In genomic region chr12:30912840-30913239, GRCm38 (mm10) we compare ENCODE assay signal across 9 mouse cellular contexts. TPM values are rescaled to one million over a fixed set of nuclear protein-coding genes. Genes with fewer than 3 reads are reported as not detected.
DNase-seq lines count a peak whose midpoint lies in the region; ATAC-seq and TF ChIP-seq lines count a peak whose summit lies in the region.
"Had no signal": no experiment of that assay in that cellular context is flagged by ENCODE, and none has a peak within 500 bp of the region (broad histone marks: within the 10 kb centered on the region; RNA-seq: fewer than 3 reads in every experiment).

No protein-coding gene starts in this region.

- no peak for DNase-seq in liver, embryonic 14.5 days (ENCODE audit: low read depth in 3 of 3, low spot score in 3 of 3)
- no peak for DNase-seq in cerebellum, adult 2 months
- no peak for DNase-seq in adrenal gland, adult 8-10 months
- no peak for DNase-seq in cerebellum, postnatal 25 days
- DNase-seq: gastrocnemius, adult 2 months had no signal

- TF ChIP-seq POLR2A in cerebellum, adult 2 months (IDR thresholded peaks at IDR 0.05; ENCODE audit: borderline replicate concordance, insufficient read depth, low read length): no peak

- peaks cover 7% of the 10 kb centered on the region for H3K4me1 ChIP-seq in brown adipose tissue, adult 24 weeks (ENCODE audit: control insufficient read depth, insufficient read depth, insufficient read length, low read length)
- peaks cover 18% of the 10 kb centered on the region for H3K4me1 ChIP-seq in embryonic facial prominence, embryonic 12.5 days
- peaks cover 12% of the 10 kb centered on the region for H3K4me1 ChIP-seq in intestine, embryonic 16.5 days (ENCODE audit: control insufficient read depth, insufficient read depth, low read length)
- peaks cover 7 to 20% of the 10 kb centered on the region in 2 experiments for H3K4me1 ChIP-seq in liver, embryonic 14.5 days (replicated peaks; ENCODE audit: control insufficient read depth in 2 of 2, insufficient read depth in 2 of 2, low read length in 1 of 2)
- peaks cover 2% of the 10 kb centered on the region for H3K4me1 ChIP-seq in cerebellum, adult 2 months (ENCODE audit: control insufficient read depth, insufficient read depth, low read length)

- peak overlapping the region; percentile 84 for H3K4me2 ChIP-seq in embryonic facial prominence, embryonic 12.5 days (replicated peaks)
- H3K4me2 ChIP-seq in intestine, embryonic 16.5 days (ENCODE audit: low read depth, low read length): peak overlapping the region; percentile 81
- peak overlapping the region; percentile 72 for H3K4me2 ChIP-seq in liver, embryonic 14.5 days (ENCODE audit: low read depth)

- no peaks in the 10 kb centered on the region for H3K9me3 ChIP-seq in embryonic facial prominence, embryonic 12.5 days
- H3K9me3 ChIP-seq in intestine, embryonic 16.5 days (ENCODE audit: control insufficient read depth, low read length): no peaks in the 10 kb centered on the region
- H3K9me3 ChIP-seq in liver, embryonic 14.5 days (ENCODE audit: control insufficient read depth, low read length): no peaks in the 10 kb centered on the region

- 64% methylated on average over 3 of the region's 3 CpGs for WGBS in embryonic facial prominence, embryonic 12.5 days
- 55% methylated on average over 3 of the region's 3 CpGs for WGBS in intestine, embryonic 16.5 days
- 51% methylated on average over 3 of the region's 3 CpGs for WGBS in liver, embryonic 14.5 days (ENCODE audit: insufficient replicate concordance)
- whole genome bisulfite sequencing in cerebellum, adult 2 months: 73% methylated on average over 3 of the region's 3 CpGs

- H3K27ac ChIP-seq in brown adipose tissue, adult 24 weeks (replicated peaks; ENCODE audit: low read depth, low read length): no peak overlapping the region
- H3K27ac ChIP-seq in embryonic facial prominence, embryonic 12.5 days: no peak overlapping the region
- H3K27ac ChIP-seq in intestine, embryonic 16.5 days (ENCODE audit: low read length): no peak overlapping the region
- peak overlapping the region; percentile 44 for H3K27ac ChIP-seq in liver, embryonic 14.5 days
- no peak overlapping the region for H3K27ac ChIP-seq in cerebellum, adult 2 months (ENCODE audit: insufficient read depth, low read length)

- H3K9ac ChIP-seq in embryonic facial prominence, embryonic 12.5 days: peak overlapping the region; percentile 79; the same call in 1 of the 2 replicates
- no peak overlapping the region for H3K9ac ChIP-seq in intestine, embryonic 16.5 days (ENCODE audit: low read depth, low read length)
- H3K9ac ChIP-seq in liver, embryonic 14.5 days (replicated peaks): peak overlapping the region; percentile 93

- no peaks in the 10 kb centered on the region for H3K36me3 ChIP-seq in embryonic facial prominence, embryonic 12.5 days
- no peaks in the 10 kb centered on the region for H3K36me3 ChIP-seq in intestine, embryonic 16.5 days (ENCODE audit: control insufficient read depth, insufficient read depth, low read length)
- peaks cover 4% of the 10 kb centered on the region for H3K36me3 ChIP-seq in liver, embryonic 14.5 days (replicated peaks; ENCODE audit: control insufficient read depth, insufficient read depth, low read depth)

- no peaks in the 10 kb centered on the region for H3K27me3 ChIP-seq in embryonic facial prominence, embryonic 12.5 days
- no peaks in the 10 kb centered on the region for H3K27me3 ChIP-seq in intestine, embryonic 16.5 days (replicated peaks; ENCODE audit: control insufficient read depth, insufficient read depth, low read length)
- no peaks in the 10 kb centered on the region for H3K27me3 ChIP-seq in liver, embryonic 14.5 days (ENCODE audit: control insufficient read depth, insufficient read depth, low read length)
- no peaks in the 10 kb centered on the region for H3K27me3 ChIP-seq in cerebellum, adult 2 months (ENCODE audit: control insufficient read depth, insufficient read depth, low read length)

- no peak for TF ChIP-seq CTCF in liver, embryonic 14.5 days (IDR thresholded peaks at IDR 0.05; ENCODE audit: low read depth)
- TF ChIP-seq CTCF in cerebellum, adult 2 months (IDR thresholded peaks at IDR 0.05; ENCODE audit: borderline replicate concordance, insufficient read depth, low read depth, low read length): no peak

- H3K4me3 ChIP-seq in brown adipose tissue, adult 24 weeks (ENCODE audit: insufficient read depth, low read depth, low read length): peak overlapping the region; percentile 20; the same call in 1 of the 2 replicates
- peak overlapping the region; percentile 73; the same call in 1 of the 2 replicates for H3K4me3 ChIP-seq in embryonic facial prominence, embryonic 12.5 days
- H3K4me3 ChIP-seq in intestine, embryonic 16.5 days (ENCODE audit: low read length): peak overlapping the region; percentile 82
- peak overlapping the region; percentile 73 to 94 for H3K4me3 ChIP-seq in liver, embryonic 14.5 days (ENCODE audit: insufficient read depth in 1 of 2, low read depth in 2 of 2, low read length in 2 of 2)
- H3K4me3 ChIP-seq in cerebellum, adult 2 months (replicated peaks; ENCODE audit: insufficient read depth, low read depth, low read length): no peak overlapping the region

- TF ChIP-seq EP300 in liver, embryonic 14.5 days (IDR thresholded peaks at IDR 0.05; ENCODE audit: low read depth): no peak

- ATAC-seq in embryonic facial prominence, embryonic 12.5 days (ENCODE audit: insufficient number of reproducible peaks, insufficient read depth, low FRiP score, low TSS enrichment): no peak
- no peak for ATAC-seq in intestine, embryonic 16.5 days
- ATAC-seq in liver, embryonic 14.5 days (ENCODE audit: insufficient read depth): no peak
- ATAC-seq in megakaryocyte-erythroid progenitor cell, adult 5-6 weeks (replicated peaks; ENCODE audit: low FRiP score, low TSS enrichment, poor library complexity, severe bottlenecking): no peak

RNA-seq across cellular contexts. Expression of gene Sh3yl1, which starts 1.4 kb away (rescaled TPM):
- polyA plus RNA-seq in brown adipose tissue, adult 24 weeks (2012; ENCODE audit: insufficient read depth, insufficient read length, missing spikeins): 1.5 and 2.1 TPM in 2 replicates
- 21.8 and 22.7 TPM in 2 replicates for polyA plus RNA-seq in embryonic facial prominence, embryonic 12.5 days (2016; fragmentation: Nextera tagmentation; extraction: Ambion mirVana)
- 24.9 and 30.1 TPM in 2 replicates for polyA plus RNA-seq in intestine, embryonic 16.5 days (2015; fragmentation: Nextera tagmentation; extraction: Ambion mirVana)
- polyA plus RNA-seq in liver, embryonic 14.5 days (2012; rRNA removed): 11.0 and 19.4 TPM in 2 replicates
- 31.3 and 37.4 TPM in 2 replicates for polyA plus RNA-seq in liver, embryonic 14.5 days (2014; fragmentation: Nextera tagmentation; extraction: Ambion mirVana)
- 1.2 and 6.5 TPM in 2 replicates for total RNA-seq in megakaryocyte-erythroid progenitor cell, adult 5-6 weeks (2014; fragmentation: Nextera tagmentation)
- 1.1 and 1.3 TPM in 2 replicates for total RNA-seq in megakaryocyte-erythroid progenitor cell, adult 5-6 weeks (2017)
- polyA plus RNA-seq in cerebellum, adult 2 months (2012; rRNA removed): 8.1 and 8.5 TPM in 2 replicates
- total RNA-seq in adrenal gland, adult 8-10 months (2022): 1 to 10 TPM; 3.1 to 4.1 (median 3.8) TPM

RNA-seq across cellular contexts. Expression of gene Acp1, which starts 1.5 kb away (rescaled TPM):
- polyA plus RNA-seq in brown adipose tissue, adult 24 weeks (2012; ENCODE audit: insufficient read depth, insufficient read length, missing spikeins): 61.2 and 66.5 TPM in 2 replicates
- 153 and 170 TPM in 2 replicates for polyA plus RNA-seq in embryonic facial prominence, embryonic 12.5 days (2016; fragmentation: Nextera tagmentation; extraction: Ambion mirVana)
- 167 and 172 TPM in 2 replicates for polyA plus RNA-seq in intestine, embryonic 16.5 days (2015; fragmentation: Nextera tagmentation; extraction: Ambion mirVana)
- 21.0 and 43.2 TPM in 2 replicates for polyA plus RNA-seq in liver, embryonic 14.5 days (2012; rRNA removed)
- polyA plus RNA-seq in liver, embryonic 14.5 days (2014; fragmentation: Nextera tagmentation; extraction: Ambion mirVana): 349 and 368 TPM in 2 replicates
- total RNA-seq in megakaryocyte-erythroid progenitor cell, adult 5-6 weeks (2014; fragmentation: Nextera tagmentation): 85.7 and 114 TPM in 2 replicates
- total RNA-seq in megakaryocyte-erythroid progenitor cell, adult 5-6 weeks (2017): 124 and 143 TPM in 2 replicates
- 25.2 and 27.4 TPM in 2 replicates for polyA plus RNA-seq in cerebellum, adult 2 months (2012; rRNA removed)
- 10 to 100 TPM; 58.7 to 73.5 (median 59.3) TPM for total RNA-seq in adrenal gland, adult 8-10 months (2022)

RNA-seq across cellular contexts. Expression of gene Alkal2, which starts 28.7 kb away (rescaled TPM):
- 0.67 and 2.0 TPM in 2 replicates for polyA plus RNA-seq in brown adipose tissue, adult 24 weeks (2012; ENCODE audit: insufficient read depth, insufficient read length, missing spikeins)
- polyA plus RNA-seq in embryonic facial prominence, embryonic 12.5 days (2016; fragmentation: Nextera tagmentation; extraction: Ambion mirVana): 9.1 and 15.0 TPM in 2 replicates
- polyA plus RNA-seq in intestine, embryonic 16.5 days (2015; fragmentation: Nextera tagmentation; extraction: Ambion mirVana): 0.67 and 1.3 TPM in 2 replicates
- polyA plus RNA-seq in liver, embryonic 14.5 days (2012; rRNA removed): not detected in 2 replicates
- not detected in 2 replicates for polyA plus RNA-seq in liver, embryonic 14.5 days (2014; fragmentation: Nextera tagmentation; extraction: Ambion mirVana)
- total RNA-seq in megakaryocyte-erythroid progenitor cell, adult 5-6 weeks (2014; fragmentation: Nextera tagmentation): not detected in 2 replicates
- total RNA-seq in megakaryocyte-erythroid progenitor cell, adult 5-6 weeks (2017): not detected in 2 replicates
- 0.11 and 0.19 TPM in 2 replicates for polyA plus RNA-seq in cerebellum, adult 2 months (2012; rRNA removed)
- total RNA-seq in adrenal gland, adult 8-10 months (2022): under 1 TPM in 1 of 4 experiments, not detected in 3; 0.17 TPM
